Mouse (Mus musculus) heart, embryonic 11.5 days (tissue): ENCODE measurements around the gene Hyls1. TPM values are rescaled to one million over a fixed set of nuclear protein-coding genes. Genes with fewer than 3 reads are reported as not detected.

Source experiments
- polyA plus RNA-seq: library from polyadenylated mRNA; unstranded; fragments of >200 nt; fragmentation: Nextera tagmentation; extraction: Ambion mirVana; gene quantifications from 2 replicates; pipeline ENCODE4 v1.2.1, GENCODE M21; 2014

The Hyls1 gene
- polyA plus RNA-seq, 1 experiment from 2014 or later: 15.4 TPM

Other genes starting within 250 kb of the Hyls1 start
- 4.4 and 6.1 TPM in 2 replicates for gene Cdon, start 149.3 kb downstream of the Hyls1 start, polyA plus RNA-seq
- gene Gm1113, start 52.1 kb downstream of the Hyls1 start, polyA plus RNA-seq: not detected in 2 replicates
- 2.5 TPM in 2 replicates for gene Ddx25, start 11.9 kb downstream of the Hyls1 start, polyA plus RNA-seq
- gene Pus3, start 11.8 kb downstream of the Hyls1 start, polyA plus RNA-seq: 16.8 and 17.6 TPM in 2 replicates
- 0.46 and 0.73 TPM in 2 replicates for gene Pate2, start 114 bp downstream of the Hyls1 start, polyA plus RNA-seq
- not detected in 2 replicates for gene Pate4, start 41.5 kb upstream of the Hyls1 start, polyA plus RNA-seq
- not detected in 2 replicates for gene Pate3, start 77.8 kb upstream of the Hyls1 start, polyA plus RNA-seq
- not detected in 2 replicates for gene Pate1, start 117.0 kb upstream of the Hyls1 start, polyA plus RNA-seq
- not detected in 2 replicates for gene Gm17677, start 170.7 kb upstream of the Hyls1 start, polyA plus RNA-seq
- not detected in 2 replicates for gene Gm17727, start 207.7 kb upstream of the Hyls1 start, polyA plus RNA-seq
- gene Gm27235, start 219.7 kb upstream of the Hyls1 start, polyA plus RNA-seq: not detected in 2 replicates
- gene D730048I06Rik, start 219.7 kb upstream of the Hyls1 start, polyA plus RNA-seq: not detected in 2 replicates